Mouse (Mus musculus): ENCODE results near the gene Pde10a.

Pde10a gene

GRCm38 (mm10) chr17:8525225-8525721, at the start of gene Pde10a:
TSS of gene Pde10a (plus strand) at chr17:8525372.
- CTCF ChIA-PET: interaction anchor here (0.5 to 1.1 kb wide), 5 partner anchors 12 to 89 kb away, joined by 3 to 5 read pairs (median 3); no protein-coding TSS in a partner anchor
- POLR2A ChIA-PET: no interaction called here

DNA sequence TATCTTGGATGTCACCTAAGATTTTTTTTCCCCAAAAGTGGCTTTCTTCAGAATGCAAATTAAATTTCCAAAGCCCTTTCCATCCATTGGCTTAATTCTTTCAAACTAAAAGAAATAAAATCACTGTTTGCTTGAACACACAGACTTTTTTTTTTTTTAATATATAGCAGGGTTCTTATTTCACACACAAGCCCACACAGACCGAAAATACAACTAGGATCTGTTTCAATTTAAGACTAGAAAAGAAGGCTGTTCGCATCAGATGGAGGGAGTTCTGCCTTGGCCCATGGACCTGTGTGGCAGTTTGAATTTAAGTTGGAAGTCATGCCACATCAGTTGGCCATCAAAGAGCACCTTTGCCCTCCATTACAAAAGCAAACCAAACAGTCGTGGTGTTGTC, 46.6 kb upstream of the Pde10a start:
- POLR2A ChIA-PET: no interaction called here
- CTCF ChIA-PET: interaction anchor here in 2 of 4 experiments (1.2 to 1.5 kb wide), 2 partner anchors 10 kb away, joined by 3 to 8 read pairs; no protein-coding TSS in a partner anchor

DNA sequence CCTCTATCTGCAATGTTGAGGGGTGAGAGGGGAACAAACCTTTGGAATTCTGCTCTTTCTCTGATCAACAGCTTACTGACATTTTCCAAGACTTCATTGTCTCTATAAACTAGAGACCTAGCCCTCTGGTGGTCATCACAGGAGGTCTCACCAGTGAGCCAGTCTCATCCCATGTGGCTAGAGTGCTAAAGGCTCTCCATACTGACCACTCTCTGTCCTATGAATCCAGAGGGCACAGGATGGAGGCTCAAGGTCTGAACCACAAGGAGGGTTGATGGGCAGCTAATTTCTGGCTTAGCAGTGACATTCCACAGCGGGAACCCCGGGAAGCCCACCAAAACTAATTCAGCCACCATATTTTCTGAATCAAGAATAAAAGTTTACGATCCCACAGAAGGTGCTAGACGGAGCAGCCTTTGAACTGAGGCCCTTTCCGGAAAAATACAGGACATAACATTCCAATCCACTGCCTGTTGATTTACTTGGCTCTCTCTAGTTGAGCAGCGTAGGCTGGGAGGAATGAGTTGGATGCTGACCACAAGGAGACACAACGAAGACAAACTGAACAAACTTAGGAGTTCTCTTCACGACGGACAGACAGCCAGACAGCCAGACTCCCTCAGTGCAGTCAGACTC, 45.6 kb upstream of the Pde10a start:
- CTCF ChIA-PET: no interaction called here
- POLR2A ChIA-PET: no interaction called here

GRCm38 (mm10) chr17:8481797-8482196, 43.4 kb upstream of the Pde10a start:
- CTCF ChIA-PET: interaction anchor here in 1 of 4 experiments (0.7 kb wide), 1 partner anchor 149 kb away, joined by 9 read pairs; no protein-coding TSS in a partner anchor
- POLR2A ChIA-PET: no interaction called here

DNA sequence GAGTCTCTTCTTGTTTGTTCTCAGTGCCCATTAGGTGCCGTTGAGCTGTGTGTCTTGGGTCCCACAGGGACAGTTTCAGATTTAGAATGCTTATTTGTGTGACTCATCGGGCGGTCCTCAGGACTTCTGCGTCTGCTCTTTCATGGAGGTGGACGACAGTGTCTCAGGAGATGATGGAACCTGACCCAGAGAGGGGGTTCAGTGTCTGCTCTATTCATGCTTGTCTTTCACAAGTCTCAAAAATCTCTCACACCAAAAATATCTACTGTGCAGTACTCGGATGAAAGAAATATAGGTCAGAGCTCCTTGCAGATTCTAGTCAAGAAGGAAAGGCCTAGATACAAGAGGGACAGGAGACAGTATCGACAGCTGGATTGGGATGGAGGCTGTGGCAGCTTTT, 42.3 kb upstream of the Pde10a start:
- ChIA-PET POLR2A (no interaction called here), CTCF (no interaction called here)

- POLR2A ChIA-PET: no interaction called here
- CTCF ChIA-PET: interaction anchor here in 2 of 4 experiments (0.6 to 0.7 kb wide), 2 partner anchors 38 to 1788 kb away, joined by 4 read pairs; no protein-coding TSS in a partner anchor
Measured at GRCm38 (mm10) chr17:8484246-8484645, 40.9 kb upstream of the Pde10a start.

DNA sequence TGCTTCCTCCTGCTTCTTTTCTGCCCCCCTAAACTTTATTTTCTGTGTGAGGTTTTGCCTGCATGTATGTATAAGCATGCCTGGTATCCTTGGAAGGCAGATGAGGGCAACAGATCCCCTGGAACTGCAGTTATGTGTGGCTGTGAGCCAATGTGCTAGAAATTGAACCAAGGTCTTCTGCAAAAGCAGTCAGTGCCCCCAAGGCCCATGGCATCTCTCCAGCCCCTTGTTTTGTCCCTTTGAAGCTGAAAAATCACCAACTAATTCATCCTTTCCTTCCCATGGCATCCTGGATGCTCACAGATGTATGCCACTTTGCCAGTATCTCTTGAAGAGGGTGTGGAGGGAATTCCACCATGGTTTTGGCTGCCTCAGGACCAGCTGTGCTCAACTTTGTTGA, 40.0 kb upstream of the Pde10a start:
- ChIA-PET CTCF (no interaction called here), POLR2A (no interaction called here)

GRCm38 (mm10) chr17:8487824-8488223, 37.3 kb upstream of the Pde10a start:
- POLR2A ChIA-PET: no interaction called here

GRCm38 (mm10) chr17:8490971-8491370, 34.2 kb upstream of the Pde10a start:
- ChIA-PET CTCF (no interaction called here), POLR2A (no interaction called here)

More at GRCm38 (mm10) chr17:8487824-8488223, 37.3 kb upstream of the Pde10a start:
- CTCF ChIA-PET: interaction anchor here in 1 of 4 experiments (0.6 kb wide), 1 partner anchor 112 kb away, joined by 4 read pairs; no protein-coding TSS in a partner anchor

GRCm38 (mm10) chr17:8493461-8493860, 31.7 kb upstream of the Pde10a start:
- ChIA-PET POLR2A (no interaction called here), CTCF (no interaction called here)

GRCm38 (mm10) chr17:8498151-8498550, 27.0 kb upstream of the Pde10a start:
- CTCF ChIA-PET: interaction anchor here in 1 of 4 experiments (1.2 to 2.3 kb wide), 2 partner anchors 30 to 33 kb away, joined by 3 to 6 read pairs; no protein-coding TSS in a partner anchor
- POLR2A ChIA-PET: no interaction called here

DNA sequence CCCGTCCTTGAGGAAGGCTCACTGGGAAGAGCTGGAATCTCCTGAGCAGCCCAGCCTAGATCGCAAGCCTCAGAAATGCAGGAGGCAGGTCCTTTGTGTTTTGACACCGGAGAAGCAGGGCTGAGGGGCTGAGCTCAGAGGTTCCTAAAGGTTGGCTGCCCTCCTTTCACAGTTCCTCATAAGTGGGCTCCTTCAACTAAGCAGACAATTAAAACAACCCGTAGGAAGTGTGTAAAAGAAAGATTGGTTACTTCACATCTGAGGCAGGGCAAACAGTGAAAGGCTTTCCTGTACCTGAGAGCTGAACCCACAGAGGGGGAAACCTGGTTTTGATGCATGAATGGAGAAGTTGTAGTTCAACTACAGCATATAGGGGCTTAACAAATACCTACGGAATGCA, 26.5 kb upstream of the Pde10a start:
- ChIA-PET CTCF (interaction anchor here in 1 of 4 experiments (1.2 to 2.3 kb wide), 2 partner anchors 30 to 34 kb away, joined by 3 to 6 read pairs; no protein-coding TSS in a partner anchor), POLR2A (no interaction called here)

GRCm38 (mm10) chr17:8499564-8500117, 25.5 kb upstream of the Pde10a start:
- CTCF ChIA-PET: interaction anchor here in 3 of 4 experiments (0.5 to 2.3 kb wide), 4 partner anchors 31 to 87 kb away, joined by 3 to 6 read pairs (median 6); no protein-coding TSS in a partner anchor
- POLR2A ChIA-PET: no interaction called here

GRCm38 (mm10) chr17:8504381-8504780, 20.8 kb upstream of the Pde10a start:
- CTCF ChIA-PET: interaction anchor here in 1 of 4 experiments (1.0 kb wide), 1 partner anchor 36 kb away, joined by 3 read pairs; no protein-coding TSS in a partner anchor
- POLR2A ChIA-PET: no interaction called here

- ChIA-PET CTCF (interaction anchor here in 2 of 4 experiments (0.6 to 1.2 kb wide), 5 partner anchors 37 to 372 kb away, joined by 4 to 5 read pairs (median 4); no protein-coding TSS in a partner anchor), POLR2A (interaction anchor here in 1 of 4 experiments (1.7 kb wide), 1 partner anchor 71 kb away, joined by 3 read pairs; the partner anchor contains the start of gene T)
Measured at GRCm38 (mm10) chr17:8505669-8506426, 19.3 kb upstream of the Pde10a start.

- CTCF ChIA-PET: no interaction called here
- POLR2A ChIA-PET: interaction anchor here in 1 of 4 experiments (1.7 kb wide), 1 partner anchor 72 kb away, joined by 3 read pairs; the partner anchor contains the start of gene T
Measured at GRCm38 (mm10) chr17:8506726-8507125, 18.4 kb upstream of the Pde10a start.

DNA sequence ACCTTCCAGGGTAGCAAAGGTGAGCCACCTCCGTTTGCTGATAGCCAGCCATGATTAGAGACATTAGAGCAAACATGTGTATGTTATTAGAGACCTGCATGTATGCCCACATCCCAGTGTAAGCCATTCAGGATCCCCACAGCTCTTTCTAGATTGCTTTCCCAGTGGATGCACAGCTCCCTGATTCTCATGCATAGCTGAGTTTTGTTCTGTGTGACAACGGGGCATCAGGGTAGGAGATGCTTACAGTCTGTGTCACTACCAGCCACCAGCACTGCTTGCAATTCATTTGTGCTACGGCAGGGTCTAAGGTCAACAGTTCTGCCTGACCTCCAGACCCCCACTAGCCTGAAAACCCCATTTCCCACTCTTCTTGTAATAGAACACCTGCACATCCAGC, 17.5 kb upstream of the Pde10a start:
- ChIA-PET CTCF (no interaction called here), POLR2A (no interaction called here)

DNA sequence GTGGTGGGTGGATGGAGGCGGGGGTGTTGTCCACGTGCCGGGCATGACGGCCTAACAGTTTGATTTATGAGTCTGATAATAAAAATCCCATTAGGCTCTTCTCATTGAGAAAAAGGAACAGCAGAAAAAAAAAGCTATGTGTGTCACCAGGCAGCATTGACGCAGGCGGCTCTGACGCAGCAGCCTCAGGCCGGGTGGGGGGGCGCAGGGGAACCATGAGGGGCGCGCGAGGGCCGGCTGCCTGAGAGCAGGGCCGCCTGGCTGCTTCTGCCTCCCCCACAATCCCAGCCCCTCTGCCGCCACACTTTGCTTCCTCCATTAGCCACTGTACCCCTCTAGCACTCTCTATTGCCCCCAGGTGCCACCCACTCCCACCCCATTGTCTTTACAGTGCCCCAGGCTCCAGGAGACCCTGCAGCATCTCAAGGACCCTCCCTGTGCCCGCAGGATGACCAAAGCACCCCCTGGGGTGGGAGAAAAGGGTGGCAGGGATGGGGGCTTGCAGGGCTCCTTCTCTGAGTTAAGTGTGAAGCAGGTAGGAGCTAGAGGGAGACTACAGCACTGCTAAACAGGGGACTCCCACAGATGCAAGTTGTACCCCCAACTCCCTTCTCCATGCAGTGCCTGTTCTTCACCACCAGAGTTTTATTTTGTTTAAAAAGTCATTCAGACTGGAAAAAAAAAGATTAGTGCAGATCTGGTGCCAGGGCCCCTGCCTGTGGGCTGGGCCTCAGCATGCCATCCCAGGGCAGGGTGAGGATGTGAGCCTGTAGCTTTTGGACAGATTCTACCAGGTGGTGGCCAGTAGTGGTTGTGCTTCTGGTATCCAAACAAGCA, 16.6 kb upstream of the Pde10a start:
- POLR2A ChIA-PET: no interaction called here
- CTCF ChIA-PET: no interaction called here

- ChIA-PET POLR2A (no interaction called here), CTCF (interaction anchor here in 1 of 4 experiments (0.7 to 1.5 kb wide), 2 partner anchors 9 to 10 kb away, joined by 3 read pairs; no protein-coding TSS in a partner anchor)
Measured at GRCm38 (mm10) chr17:8516006-8516405, 9.2 kb upstream of the Pde10a start.
